Mouse (Mus musculus) urinary bladder, postnatal 10 days (tissue): ENCODE data around the gene Olfr305.
"Not testable (repeated sequence)": the region's sequence is repeated elsewhere in the genome, so short reads cannot be mapped to it uniquely, and the experiment has no call there.

Experiments used
- DNase-seq: peaks from one replicate; pipeline ENCODE4 v3.0.0; 2022; ENCODE audit warnings: low spot score

The Olfr305 gene

DNA sequence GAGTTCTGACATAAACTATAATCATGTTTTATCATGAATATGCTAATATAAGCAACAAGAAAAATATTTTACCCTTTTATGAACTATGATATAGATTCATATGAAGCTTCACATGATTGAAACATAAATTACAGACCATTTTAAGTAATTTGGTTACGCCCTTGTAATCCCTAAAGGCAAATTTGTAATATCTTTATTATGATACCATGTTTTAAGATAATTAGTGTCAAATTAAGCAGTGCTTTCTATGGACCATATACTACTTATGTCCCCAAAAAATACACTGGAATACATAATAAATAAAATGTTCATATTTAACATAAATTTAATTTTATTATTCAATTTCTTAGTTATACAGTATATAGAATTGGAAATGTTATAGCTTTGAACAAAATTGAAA is at the start of gene Olfr305:
Gene Olfr305 (minus strand): TSS at position 101 of the 400 bp plus-strand sequence.
- DNase-seq = no peak

DNA sequence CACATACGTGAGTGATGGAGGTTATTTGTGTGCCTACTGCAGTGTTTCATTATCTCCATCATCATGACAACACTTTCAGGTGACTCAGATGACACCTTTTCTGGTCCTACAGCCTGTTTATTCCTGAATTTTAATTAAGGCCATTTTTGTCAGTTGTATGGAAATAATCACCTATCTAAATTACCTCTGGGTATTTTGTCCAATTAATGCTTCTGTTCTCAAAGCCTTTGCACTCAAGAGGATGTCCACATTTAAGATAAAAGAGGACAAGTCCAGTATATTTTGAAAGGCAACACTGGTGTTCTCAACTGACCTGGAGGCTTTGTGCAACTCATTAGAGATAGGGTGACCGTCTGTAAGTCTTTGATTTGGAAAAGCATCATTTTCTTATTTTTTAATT is 36.8 kb upstream of the Olfr305 start, which contains the start of gene Olfr301:
Gene Olfr301 (plus strand): TSS at position 301 of the 400 bp plus-strand sequence.
- no peak for DNase-seq

DNA sequence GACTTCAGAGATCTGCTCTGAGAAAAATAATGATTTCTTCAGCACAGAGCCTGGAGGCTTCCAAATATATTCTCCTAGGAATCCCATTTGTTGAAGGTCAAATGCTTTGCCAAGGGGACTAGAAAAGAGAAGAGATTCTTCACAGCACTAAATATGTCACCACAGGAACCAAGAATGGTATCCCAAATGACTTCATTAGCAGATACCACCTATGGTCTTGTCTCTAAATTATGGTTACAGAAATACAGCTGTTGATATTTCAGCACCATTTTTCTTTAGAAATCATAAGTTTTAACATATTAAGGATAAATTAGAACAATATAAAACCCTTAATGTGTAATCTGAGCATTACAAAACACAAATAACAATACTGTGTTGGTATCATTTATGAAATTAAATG is 31.0 kb upstream of the Olfr305 start, which contains the start of gene Olfr303:
Gene Olfr303 (minus strand): TSS at position 101 of the 400 bp plus-strand sequence.
- DNase-seq = no peak

DNA sequence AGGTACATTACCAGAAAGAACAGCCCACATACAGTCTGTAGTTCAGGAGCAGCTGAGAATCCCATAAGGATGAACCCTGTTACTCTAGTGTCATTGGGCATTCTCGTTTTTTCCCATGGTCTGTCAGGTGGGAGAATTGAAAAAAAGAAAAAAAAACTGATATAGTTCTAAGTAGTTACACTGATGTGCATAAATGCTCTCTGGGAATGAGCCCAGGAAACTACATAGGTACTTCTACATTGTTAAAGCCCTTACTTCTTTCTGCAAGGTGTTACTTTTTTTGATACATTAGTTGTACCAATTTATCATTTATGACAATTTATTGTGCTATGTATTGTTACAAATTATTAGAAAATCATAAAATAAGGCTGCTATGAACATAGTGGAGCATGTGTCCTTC is 19.8 kb upstream of the Olfr305 start, which contains the start of gene Olfr304:
Gene Olfr304 (minus strand): TSS at position 101 of the 400 bp plus-strand sequence.
- no peak for DNase-seq

DNA sequence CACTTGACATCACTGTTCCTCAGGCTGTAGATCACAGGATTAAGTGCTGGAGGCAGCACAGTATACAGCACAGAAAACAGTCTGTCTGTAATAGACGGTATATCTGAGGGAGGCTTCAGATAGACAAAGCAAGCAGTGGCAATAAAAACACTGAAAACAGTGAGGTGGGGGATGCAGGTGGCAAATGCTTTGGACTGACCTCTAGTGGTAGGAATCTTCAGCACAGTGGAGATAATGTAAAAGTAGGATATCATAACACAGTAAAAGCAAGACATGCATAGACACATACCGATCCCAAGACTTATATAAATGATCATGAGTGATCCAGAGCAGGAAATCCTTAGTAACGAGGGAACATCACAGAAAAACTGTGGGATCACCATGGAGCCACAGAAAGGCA is 19.0 kb upstream of the Olfr305 start:
- DNase-seq = no peak

DNA sequence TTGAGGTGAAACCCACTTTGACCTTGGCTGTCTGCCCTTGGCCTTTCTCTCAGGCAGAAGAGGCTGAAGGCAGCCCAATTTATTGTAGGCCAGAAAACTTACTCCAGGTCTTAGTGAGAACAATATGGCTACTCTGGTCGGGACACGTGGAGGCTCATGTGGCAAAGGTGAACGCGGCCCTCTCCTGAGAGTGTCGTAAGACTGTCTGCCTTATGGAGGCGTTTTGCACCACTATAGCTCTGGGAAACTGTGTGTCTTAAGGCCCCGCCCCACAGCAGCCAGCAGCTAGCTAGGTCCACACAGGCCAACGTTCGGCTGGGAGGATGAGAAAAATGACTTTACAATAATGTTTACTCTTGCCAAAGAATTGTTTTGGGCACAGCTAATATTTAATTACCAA is 20.4 kb downstream of the Olfr305 start:
- not testable (repeated sequence) for DNase-seq

DNA sequence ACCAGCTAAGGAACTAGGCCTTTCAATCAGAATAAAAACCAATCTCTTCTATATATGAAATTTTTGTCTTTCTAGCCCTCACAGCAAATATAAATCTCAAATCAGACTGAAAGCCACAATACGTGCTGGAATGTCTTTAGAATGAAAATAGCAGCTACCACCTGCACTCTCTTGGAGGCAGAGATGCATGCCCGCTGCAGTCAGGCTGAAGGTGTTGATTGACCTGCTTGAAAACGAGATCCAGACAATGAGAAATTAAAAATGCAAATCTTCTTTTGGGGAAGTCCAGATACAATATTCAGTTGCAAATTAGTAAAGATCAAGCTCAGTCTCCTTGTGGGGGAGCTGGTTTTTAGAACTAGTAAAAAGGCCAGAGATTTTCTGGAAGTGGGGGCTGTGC is 22.5 kb downstream of the Olfr305 start:
- no peak for DNase-seq

DNA sequence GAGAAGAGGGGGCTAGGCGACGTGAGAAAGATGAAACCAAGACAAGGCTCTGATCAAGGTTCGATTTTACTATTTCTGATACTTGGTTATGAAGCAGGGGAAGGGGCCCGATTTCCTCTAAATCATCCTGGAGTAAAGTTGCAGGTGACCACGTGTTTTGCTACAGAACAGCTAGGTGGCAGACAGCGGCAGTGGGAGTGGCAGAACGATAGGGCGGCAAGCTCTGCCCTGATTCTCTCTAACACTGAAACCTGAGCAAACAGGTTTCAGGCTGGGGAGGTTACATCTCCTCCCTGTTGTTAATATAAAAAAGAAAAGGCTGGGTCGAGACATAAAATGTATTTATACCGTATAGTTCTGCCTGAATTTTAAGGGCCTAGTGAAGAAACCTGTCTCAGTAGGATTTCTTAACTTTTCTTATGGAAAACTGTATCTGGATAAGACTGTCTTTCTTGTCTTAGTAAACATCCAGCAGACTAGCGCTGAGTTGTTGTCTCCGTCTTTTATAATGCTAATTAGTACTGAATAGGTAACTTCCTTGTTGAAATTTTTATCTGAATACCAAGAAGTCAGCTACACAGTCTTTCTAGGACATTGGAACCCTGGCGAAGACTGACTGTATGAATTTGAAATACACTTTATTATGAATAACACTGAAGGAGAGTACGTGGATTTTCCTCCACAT is 23.7 kb downstream of the Olfr305 start:
- DNase-seq = no peak

DNA sequence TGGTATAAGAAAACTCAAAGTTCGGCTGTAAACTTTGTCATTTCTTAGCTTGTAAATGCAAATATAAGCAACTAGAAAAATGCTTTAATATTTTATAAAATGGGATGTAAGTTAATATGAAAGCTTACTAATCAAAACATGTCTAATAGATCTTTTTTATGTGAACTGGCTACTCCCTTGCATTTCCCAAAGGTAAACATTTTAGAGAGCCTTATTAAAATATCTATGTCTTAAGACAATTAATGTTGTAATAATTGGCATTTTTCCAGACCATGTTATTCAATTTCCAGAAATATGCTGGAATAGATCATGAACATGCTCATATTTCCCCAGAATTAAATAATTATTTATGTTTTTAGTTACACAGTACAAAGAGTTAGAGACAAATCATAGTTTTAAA is 29.2 kb downstream of the Olfr305 start, which contains the start of gene Olfr307:
Gene Olfr307 (minus strand): TSS at position 101 of the 400 bp plus-strand sequence.
- no peak for DNase-seq

DNA sequence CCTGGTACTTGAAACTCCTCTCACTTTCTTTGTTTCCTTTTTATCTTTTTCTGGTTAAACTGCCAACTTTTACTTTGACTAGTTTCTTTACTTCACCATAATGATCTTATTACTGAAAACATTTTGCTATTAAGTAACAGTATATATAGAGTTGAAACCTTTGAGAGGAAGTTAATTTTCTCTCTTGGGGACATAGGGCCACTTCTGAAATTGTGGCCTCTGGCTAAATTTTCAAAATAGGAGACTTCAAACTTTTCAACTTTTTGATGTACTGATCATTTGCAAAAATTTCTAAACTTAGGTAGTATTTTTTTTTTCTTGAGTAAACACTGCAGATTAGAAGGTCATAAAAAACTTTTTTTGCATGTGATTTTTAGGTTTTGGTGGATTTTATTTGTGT is 41.2 kb downstream of the Olfr305 start, which contains the start of gene Olfr308:
Gene Olfr308 (minus strand): TSS at position 101 of the 400 bp plus-strand sequence.
- no peak for DNase-seq

DNA sequence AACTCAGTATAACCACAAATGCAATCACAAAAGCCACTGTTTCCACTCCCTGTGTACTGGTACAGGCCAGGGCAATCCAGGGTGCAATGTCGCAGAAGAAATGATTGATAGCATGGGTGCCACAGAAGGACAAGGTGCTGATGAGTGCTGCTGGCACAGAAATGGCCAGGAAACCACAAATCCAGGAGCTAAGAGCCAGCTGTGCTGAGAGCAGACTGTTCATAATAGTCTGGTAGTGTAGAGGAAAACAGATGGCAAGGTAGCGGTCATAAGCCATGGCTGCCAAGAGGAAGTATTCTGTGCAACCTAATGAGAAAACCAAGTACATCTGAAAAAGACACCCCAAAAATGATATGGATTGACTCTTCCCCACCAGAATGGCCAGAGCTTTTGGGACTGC is 45.4 kb downstream of the Olfr305 start:
- DNase-seq = no peak

DNA sequence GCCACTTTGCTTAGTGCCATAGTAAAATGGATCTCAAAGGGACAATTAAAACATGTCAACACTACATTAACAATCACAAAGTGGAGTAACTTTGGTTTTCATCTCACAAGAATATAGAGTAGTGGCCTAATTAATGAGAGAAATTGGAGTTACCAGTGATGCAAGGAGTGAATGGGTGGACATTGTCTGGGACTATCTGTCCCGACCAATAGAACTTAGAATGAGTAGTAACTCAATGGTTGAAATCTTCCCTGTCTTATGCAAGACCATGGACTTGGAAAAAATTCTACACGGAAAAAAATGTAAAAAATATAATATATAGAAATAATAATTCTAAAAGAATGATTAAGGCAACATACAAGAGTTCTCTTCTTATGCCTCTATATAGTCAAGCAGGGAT is 53.1 kb downstream of the Olfr305 start, which contains the start of gene Olfr309:
Gene Olfr309 (minus strand): TSS at position 101 of the 400 bp plus-strand sequence.
- DNase-seq = no peak
